Mouse (Mus musculus) bone marrow, adult 2 months (tissue): ENCODE results near the gene Ptprn2.

Experiments used
- CTCF ChIP-seq: fragments of 200-500 bp; IDR thresholded peaks from 2 replicates; pipeline ENCODE4 v1.5.1; 2011; ENCODE audit warnings: low read length, control low read depth; ENCODE audit not compliant: control insufficient read depth, insufficient read depth
- POLR2A ChIP-seq: fragments of 200-500 bp; IDR thresholded peaks from 2 replicates; pipeline ENCODE4 v1.6.1; 2011; ENCODE audit warnings: low read depth, mild to moderate bottlenecking, control low read depth, low read length, borderline replicate concordance; ENCODE audit not compliant: control insufficient read depth

GRCm38 (mm10) chr12:117172529-117172884 is 687.0 kb downstream of the Ptprn2 start:
- TF ChIP-seq CTCF: no peak
- no peak for TF ChIP-seq POLR2A
